15 mouse cellular contexts compared by ENCODE assay signal in genomic region chr10:119415106-119415505, GRCm38 (mm10). TPM values are rescaled to one million over a fixed set of nuclear protein-coding genes. Genes with fewer than 3 reads are reported as not detected.
"Had no signal": no experiment of that assay in that cellular context is flagged by ENCODE, and none has a peak within 500 bp of the region (broad histone marks: within the 10 kb centered on the region; RNA-seq: fewer than 3 reads in every experiment).

No protein-coding gene starts in this region.

- H3K4me2 ChIP-seq: limb, embryonic 12.5 days; liver, embryonic 13.5 days; lung, embryonic 15.5 days; neural tube, embryonic 13.5 days had no signal

- H3K9ac ChIP-seq: limb, embryonic 12.5 days; liver, embryonic 13.5 days; liver, postnatal 0 days; lung, embryonic 15.5 days; neural tube, embryonic 13.5 days had no signal

- H3K27me3 ChIP-seq: limb, embryonic 12.5 days; liver, embryonic 13.5 days; lung, embryonic 15.5 days; megakaryocyte, embryonic 14.5 days; neural tube, embryonic 13.5 days had no signal

- H3K9me3 ChIP-seq: limb, embryonic 12.5 days; liver, embryonic 13.5 days; lung, embryonic 15.5 days; neural tube, embryonic 13.5 days had no signal

- H3K4me3 ChIP-seq: left cerebral cortex, adult 2 months; limb, embryonic 12.5 days; liver, embryonic 13.5 days; lung, embryonic 15.5 days; megakaryocyte, embryonic 14.5 days; neural tube, embryonic 13.5 days had no signal

- H3K4me1 ChIP-seq: limb, embryonic 12.5 days; liver, embryonic 13.5 days; lung, embryonic 15.5 days; megakaryocyte, embryonic 14.5 days; neural tube, embryonic 13.5 days had no signal

- ATAC-seq: liver, postnatal 0 days had no signal

- DNase-seq: kidney, adult 2 months; kidney, postnatal 25 days; liver; liver, embryonic 13.5 days; liver, postnatal 0 days; lung, postnatal 14 days; midbrain, embryonic 14.5 days; right cerebral cortex, postnatal 14 days; thymus, postnatal 36 days had no signal

- H3K36me3 ChIP-seq: limb, embryonic 12.5 days; liver, embryonic 13.5 days; lung, embryonic 15.5 days; neural tube, embryonic 13.5 days had no signal

- H3K27ac ChIP-seq: left cerebral cortex, adult 2 months; limb, embryonic 12.5 days; liver, embryonic 13.5 days; lung, embryonic 15.5 days; macrophage; neural tube, embryonic 13.5 days had no signal

RNA-seq across cellular contexts. Expression of gene Grip1, which starts 38.5 kb away (rescaled TPM):
- polyA plus RNA-seq: macrophage had no signal
